Mouse (Mus musculus) CH12F3 (cell line): Measurements from ENCODE around the gene Ripk1.

ENCODE experiments used
- in situ Hi-C: fragments of 300-500 bp; cut with MboI; formaldehyde crosslinking; loops from 2 replicates; pipeline ENCODE4 v1.14.3; 2020; ENCODE audit warnings: low sequenced_read_pairs

Gene Ripk1

DNA sequence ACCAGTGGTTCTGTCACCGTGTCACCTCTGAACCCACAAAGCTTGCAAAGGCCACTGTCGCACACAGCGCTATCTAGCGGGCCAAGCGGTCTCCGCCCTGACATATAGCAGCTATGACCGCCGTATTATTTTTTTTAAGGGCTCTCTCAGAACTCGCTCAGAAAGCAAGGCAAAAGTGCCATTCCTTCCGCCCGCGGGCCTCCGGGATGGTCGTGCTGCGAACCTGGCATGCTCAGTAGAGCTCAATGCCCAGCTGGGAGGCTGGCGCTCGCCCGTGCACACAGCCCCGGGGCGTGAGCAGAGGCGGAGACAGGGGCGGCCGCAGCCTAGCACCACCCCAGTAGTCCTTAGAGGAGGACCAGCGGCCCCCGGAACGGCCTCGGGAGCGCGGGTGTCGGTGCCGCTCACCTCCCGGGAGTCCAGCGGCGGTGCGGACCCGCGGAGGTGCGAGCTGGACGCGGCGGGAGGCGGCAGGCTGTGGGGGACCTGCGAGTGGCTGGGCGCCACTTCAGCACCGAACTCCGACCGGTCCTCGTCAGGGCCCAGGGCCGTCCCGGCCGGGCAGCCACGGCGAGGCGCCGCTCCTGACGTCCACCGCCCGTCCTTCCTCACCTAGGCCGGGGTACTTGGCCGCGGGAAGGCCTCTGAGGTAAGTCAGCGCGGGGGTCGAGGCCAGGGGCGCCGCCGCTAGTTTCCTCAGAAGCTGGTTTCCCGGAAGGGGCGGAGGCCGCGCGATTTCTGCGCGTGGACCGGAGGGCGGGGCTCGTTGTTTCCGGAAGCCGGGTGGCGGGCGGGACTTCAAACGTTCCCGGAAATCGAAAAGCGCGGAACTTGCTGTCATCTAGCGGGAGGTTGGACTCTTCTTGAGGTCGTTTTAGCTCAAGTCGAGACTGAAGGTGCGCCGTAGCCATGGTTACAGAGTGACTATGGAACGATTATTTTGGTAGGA lies at the start of gene Ripk1, which contains the start of gene Serpinb6a:
Gene Ripk1, plus strand, starts transcription at position 306 of the 949 bp plus-strand sequence.
Gene Serpinb6a, minus strand, starts transcription at position 737 of the 949 bp plus-strand sequence.
- in situ Hi-C loops = no loop called here

DNA sequence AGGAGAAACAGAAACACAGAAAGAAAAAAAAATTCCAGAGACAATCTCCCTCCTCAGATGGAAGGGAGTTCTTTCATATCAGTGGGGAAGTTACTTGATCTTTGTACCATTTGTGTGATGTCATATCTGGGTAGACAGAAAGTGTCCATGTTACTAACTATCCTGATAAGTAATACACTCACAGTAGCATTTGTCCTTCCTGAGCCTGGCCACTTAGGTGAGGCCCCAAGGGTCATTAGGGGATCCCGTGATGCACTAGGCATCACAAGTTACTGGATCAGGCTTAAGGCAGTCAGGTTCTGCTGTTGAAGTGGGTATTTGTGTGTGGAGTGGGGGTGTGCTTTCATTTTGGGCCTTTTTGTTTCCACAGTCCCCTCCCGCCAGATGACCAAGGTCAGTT lies 49.2 kb upstream of the Ripk1 start:
- in situ Hi-C loops = no loop called here

DNA sequence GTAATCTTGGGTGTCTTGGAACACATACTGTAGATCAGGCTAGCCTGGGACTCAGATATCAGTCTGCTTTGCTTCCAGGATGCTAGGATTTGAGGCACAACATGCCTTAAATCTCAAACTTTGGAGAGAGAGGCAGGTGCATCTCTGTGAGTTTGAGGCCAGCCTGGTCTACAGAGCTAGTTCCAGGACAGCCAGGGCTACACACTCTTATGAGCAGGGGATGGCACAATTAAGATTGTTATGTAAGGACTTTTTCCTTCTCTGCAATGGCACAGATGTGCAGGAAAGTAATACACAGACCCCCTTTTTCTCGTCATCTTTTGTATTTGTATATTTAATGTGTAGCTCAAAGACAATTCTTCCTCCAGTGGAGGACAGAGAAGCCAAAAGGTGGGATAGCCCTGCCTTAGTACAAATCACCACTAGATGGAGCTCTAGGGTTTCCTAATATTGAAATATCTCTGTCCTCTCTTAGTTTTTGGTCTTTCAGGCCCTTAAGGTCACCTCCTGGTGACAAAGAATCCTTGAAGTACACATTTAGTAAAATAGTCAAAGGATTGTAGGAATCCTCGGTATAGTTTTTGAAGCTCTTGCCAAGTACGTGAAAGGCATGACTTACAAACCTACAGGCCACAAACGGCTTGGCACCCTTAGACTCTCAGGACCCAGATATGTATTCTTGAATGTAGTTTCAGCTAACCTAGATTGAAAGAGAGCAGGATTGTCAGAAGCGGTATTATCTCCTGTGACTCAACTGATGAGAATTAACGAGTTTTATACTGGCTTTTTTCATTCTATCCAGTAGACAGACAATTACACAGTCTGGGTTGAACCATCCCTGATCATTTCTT lies 45.4 kb upstream of the Ripk1 start:
- in situ Hi-C loops = no loop called here

DNA sequence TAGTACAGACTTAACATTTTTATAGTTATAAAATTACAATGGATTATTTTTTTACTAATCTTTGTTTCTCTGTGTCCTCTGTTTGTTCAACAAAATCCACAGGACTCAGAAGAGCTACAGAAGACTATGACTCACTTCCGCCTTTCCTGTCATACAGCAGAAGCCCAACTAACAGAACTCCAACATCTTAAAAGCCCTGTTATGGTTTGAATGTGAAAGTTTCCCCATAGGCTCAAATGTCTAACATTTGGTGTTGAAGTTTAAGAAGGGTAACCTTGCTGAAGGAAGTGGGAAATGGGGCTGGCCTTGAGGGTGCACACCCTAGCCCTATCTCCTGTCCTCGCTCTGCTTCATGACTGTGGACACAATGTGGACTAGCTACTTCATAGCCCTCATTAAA lies 42.4 kb upstream of the Ripk1 start:
- in situ Hi-C loops = no loop called here

DNA sequence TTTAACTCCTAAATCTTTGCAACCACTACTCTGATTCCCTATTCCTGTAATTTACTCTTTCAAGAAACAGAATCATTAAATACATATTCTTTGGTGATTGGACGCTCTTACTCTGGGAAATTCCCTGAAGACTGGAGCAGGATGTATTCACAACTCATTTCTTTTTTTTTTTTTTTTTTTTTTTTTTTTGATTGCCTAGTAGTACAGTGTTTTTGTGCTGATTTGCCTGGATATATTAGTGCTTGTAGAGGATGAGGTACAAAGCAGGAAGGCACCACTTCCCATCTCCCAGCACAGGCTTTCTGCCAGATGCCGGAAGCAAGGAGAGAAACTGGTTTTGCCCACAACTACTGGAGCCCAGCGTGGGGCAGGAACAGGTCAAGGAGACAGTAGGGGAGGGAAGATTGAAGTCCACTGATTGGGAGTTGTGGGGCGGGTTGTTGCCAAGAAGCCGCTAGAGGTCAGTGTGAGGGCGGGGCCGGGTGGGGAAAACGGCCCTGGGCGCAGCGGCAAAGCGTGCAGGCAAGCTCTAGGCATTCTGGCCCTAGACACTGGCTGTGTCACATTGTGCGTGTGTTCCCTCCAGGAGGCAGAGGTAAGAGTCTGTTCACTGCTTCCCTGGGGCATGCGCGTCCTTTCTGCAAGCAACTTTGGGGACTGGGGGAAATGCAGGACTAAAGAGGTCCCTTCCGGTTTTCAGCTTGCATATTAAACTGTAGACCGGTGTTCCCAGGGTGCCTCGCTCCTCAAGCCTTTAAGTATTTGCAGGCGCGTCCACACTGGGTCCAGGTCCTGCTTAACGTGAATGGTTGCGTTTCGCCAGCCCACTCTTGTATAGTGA lies 37.7 kb upstream of the Ripk1 start, which contains the start of gene Nqo2:
Gene Nqo2, plus strand, starts transcription at position 482 of the 841 bp plus-strand sequence.
- in situ Hi-C loops = no loop called here

DNA sequence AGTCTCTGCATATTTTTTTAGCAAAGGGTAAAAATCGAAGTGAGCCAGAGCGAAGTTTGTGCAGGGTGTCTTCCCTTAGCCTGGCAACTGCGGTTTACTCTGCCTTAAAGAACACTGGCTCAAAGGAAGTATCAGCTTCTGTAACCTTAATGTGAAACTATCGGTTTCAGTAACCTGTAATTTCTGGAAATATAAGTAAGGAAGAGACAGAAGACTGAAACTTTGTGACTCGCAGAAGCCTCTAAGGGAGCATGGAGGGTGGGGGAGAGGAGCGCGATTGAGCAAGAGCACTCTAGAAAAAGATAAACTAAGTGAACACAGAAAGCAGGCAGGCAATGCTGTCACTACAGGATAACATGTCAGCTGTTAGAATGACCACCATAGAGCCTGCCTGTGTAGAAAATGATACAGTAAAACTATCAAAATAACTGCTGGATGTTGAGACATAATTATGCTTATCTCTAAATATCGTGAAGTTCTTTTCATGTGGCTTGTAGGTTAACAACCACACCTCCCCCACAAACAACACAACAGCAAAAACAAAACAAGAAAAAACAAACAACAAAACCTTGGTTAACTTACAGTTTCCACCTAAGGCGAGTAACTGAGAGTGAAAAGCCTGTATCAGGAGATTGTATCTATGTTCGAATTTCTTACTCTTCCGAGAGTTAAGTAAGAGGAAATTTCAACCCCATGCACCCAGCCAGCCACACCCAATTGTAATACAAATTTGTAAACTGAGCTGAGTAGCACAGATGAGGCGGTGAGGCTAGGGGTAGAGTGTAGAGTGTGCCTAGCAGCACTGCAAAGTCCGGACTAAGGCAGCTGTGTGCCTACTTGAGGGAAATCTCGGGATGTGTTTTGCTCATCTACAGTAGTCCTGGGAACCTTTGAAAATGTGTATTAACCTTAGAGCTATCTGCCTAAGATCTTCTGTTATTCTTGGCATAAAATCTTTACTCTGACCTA lies 36.8 kb upstream of the Ripk1 start:
- in situ Hi-C loops = no loop called here

DNA sequence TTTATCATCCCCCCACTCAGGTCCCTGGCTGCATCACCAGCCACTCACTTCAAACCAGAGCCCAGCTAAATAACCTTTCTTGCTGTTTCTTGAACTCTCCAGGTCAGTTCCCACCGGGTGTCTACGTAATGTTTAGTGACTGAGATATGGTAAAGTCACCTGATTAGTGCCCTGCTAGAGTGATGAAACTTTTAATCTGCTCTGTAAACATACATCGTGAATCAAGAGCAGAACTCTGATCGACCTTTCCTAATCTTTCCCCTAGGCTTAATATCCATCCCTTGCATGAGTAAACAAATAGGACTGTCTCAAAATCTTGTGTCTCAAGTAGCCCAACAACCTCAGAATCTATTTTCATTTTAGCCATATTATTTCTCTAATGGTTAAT lies 36.1 kb upstream of the Ripk1 start:
- in situ Hi-C loops = no loop called here

DNA sequence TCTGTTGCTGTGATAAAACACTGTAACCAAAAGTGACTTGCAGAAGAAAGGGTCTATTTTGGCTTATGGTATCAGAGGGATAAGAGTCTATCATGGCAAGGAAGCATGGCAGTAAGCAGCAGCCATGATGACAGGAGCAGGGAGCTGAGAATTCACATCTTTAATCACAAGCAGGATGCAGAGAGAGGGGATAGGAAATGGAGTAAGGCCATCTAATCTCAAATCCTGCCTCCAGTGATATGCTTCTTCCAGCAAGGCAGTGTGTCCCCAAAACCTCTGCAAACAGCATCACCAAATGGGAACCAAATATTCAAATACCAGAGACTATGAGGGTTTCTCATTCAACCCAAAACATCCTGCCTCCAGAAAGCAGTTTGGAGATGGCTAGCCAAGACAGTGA lies 35.6 kb upstream of the Ripk1 start:
- in situ Hi-C loops = no loop called here

DNA sequence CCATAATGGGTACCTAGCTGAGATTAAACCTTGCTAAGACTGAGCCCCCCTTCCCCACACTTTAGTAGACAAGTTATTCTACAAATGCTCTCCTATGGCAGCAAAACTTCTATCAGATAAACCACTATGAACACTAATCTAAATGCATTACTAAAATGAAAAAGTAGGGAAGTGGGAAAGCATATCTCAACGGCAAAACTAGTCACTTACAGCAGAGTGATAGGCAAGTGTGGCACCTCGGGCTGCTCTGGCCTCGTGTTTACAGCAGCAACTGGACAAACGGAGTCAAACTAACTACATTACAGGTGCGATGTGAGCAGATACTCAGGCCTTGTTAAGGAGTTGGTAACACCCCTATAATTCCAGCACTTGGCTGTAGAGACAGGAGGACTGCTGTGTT lies 12.5 kb upstream of the Ripk1 start:
- in situ Hi-C loops = no loop called here

DNA sequence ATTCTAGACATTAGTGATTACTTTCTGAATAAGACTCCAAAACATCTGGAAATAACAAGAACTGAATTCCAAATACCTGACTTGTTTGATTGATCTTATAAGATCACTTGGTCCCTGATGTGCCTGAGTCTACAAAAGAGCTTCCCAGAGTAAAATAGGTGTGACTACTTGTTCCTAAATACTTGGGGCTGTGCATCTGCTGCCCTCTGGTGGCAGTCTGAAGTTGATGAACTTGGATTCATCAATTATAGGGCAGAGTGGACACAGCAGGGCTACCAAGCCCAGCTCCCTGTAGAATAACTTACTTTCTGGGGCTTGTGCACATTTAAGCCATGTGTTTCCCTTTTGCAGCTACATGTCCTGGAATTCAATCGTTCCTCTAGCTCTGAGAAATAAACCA lies 7.0 kb upstream of the Ripk1 start:
- in situ Hi-C loops = no loop called here

DNA sequence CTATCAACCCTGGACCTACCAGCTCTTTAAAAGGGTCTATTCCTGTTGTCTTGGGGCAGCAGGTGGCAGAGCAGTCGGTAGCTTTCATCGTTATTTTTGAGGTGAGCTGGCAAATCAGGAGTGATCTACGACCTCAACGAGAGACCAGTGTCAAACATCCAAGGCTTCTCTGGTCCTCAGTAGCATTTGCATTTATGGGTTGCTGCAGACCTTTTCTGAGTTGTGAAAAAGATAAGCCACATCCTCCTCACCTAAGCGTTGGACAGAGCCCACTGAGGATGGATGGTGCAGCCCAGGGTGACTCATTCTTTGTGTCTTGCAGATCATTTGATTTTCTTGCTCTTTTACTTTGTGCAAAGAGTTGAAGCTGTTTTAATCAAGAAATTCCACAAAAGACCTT lies 895 bp downstream of the Ripk1 start:
- in situ Hi-C loops = no loop called here

DNA sequence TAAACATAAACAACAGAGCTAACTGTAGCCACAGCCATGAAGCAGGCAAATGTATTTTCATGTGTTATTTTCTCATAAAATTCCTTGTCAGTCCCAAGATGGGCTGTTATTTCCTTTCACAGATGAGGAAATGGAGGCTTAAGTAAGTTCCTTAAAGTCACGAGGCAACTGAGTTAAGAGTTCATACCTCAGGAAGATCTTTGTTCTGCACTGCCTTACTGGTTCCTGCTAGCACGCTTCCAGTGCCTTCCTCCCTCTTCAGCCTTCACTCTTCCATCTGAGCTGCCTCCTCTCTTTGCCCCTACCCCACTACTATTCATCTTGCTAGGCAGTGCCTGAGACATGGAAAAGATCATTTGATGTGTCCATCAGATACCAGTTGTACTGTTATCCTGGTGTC lies 5.1 kb downstream of the Ripk1 start:
- in situ Hi-C loops = no loop called here

DNA sequence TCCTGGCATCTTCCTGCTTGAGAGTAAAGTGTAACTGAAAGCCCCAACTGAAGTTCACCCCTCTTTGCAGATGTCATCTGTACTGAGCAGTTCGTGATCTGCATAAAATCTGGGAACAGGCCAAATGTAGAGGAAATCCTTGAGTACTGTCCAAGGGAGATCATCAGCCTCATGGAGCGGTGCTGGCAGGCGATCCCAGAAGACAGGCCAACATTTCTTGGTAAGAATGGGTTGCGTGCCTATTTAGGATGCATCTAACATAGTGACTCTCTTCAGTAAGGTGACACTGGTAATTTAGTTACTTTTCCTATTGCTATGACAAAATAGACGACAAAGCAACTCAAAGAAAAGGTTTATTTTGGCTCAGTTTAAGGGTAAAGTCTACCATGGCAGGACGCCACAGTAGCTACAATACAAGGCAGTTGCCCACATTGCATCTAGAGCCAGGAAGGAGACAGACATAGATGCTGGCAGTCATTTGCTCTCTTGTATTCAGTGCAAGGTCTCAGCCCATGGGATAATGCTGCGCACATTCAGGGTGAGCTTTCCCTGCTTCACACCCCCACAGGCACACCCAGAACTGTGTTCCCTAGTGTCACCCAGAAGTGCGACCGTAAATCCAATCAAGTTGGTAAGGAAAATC lies 14.9 kb downstream of the Ripk1 start:
- in situ Hi-C loops = no loop called here

DNA sequence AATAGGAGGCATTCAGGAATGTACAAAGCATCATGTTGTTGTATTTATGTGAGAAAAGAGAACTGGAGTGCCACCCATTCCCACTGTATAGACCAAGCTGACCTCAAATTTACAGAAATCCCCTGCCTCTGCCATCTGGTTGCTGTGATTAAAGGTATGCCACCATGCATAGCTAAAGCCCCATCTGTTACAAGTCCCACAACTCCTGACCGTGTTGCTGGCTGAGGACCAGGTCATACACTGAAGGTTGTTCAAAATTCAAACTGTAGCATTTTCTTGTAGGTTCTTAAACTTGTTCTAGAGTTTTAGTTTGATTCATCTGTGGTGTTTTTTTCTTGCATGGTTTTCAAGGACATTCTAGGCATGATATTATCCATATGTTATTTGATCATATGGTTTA lies 16.4 kb downstream of the Ripk1 start:
- in situ Hi-C loops = no loop called here

DNA sequence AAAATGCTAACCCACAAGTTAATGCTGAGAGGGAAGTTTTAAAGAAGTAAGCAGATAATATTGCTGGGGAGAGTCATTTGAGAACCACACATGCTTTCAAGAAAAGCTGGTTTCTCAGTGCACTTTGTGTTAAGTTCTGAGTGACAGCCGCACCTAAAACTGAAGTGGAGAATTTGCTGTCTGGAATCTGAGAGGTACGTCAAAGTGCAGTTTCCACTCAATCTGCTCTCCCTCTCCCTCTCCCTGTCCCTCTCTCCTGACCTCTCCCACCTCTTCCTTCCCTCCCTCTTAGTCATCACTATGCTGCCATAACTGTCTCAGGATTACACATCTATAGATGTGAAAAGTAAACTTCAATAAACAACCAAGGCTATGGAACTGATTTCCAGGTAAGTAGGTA lies 19.8 kb downstream of the Ripk1 start:
- in situ Hi-C loops = no loop called here

DNA sequence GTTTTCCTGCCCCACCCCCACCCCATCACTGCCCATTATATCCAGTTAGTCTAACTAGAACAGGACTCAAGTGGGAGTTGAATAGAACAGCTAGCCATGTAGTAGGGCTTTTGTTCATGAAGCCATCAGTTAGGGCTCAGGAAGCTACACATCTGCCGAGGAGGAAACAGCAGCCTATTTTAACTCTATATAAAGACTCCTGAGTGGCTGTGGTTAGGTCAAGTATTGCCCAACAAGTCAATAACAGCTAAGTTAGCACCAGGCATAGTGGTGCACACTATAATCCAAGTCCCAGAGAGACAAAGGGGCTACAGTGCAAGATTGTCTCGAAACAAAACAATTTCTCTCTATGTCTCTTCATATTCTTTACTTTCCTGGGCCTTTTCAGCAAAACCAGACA lies 29.9 kb downstream of the Ripk1 start:
- in situ Hi-C loops = loop anchor here (25.0 kb wide), 1 partner anchor 605 kb away; no protein-coding TSS in a partner anchor

DNA sequence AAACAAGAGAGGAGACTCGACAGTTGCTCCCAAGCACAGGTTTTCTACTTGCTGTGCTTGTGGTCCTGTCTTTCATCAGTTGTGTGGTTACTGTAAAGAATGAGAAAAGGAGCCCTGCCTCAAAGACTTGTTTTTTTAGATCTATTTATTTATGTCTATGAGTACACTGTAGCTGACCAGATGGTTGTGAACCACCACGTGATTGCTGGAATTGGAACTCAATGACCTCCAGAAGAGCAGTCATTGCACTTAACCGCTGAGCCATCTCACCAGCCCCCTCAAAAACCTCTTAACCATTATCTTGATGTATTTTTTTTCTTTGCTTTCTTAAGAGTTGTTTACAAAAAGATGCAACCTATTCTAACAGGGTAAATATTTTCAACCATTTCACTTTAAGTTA lies 33.3 kb downstream of the Ripk1 start:
- in situ Hi-C loops = loop anchor here (25.0 kb wide), 1 partner anchor 602 kb away; no protein-coding TSS in a partner anchor

DNA sequence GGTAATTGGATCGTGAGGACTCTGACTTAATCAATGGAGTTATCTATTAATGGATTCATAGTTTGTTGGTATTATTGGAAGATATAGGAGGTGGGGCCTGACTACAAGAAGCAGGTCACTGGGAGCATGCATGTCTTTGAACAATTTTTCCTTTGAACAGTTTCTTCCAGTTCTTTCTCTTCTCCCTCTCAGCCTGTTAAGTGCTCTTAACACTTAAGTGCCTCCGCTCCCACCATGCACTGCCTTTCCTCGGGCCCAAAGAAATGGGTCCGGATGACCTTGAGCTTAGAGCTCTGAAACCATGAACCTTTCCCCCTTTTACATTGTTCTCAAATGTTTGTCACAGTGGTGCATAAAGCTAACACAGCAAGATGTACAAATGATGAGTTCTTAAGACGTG lies 34.6 kb downstream of the Ripk1 start:
- in situ Hi-C loops = loop anchor here (25.0 kb wide), 1 partner anchor 601 kb away; no protein-coding TSS in a partner anchor
